Mouse (Mus musculus) myocyte (in vitro differentiated cells): Measurements from ENCODE around the gene Cipc. TPM values are rescaled to one million over a fixed set of nuclear protein-coding genes. Genes with fewer than 3 reads are reported as not detected.

Experiments
- H3K27me3 ChIP-seq: one replicate; pipeline ENCODE4 v1.6.1; 2011; ENCODE audit not compliant: control insufficient read depth, insufficient read depth, insufficient read length
- H3K36me3 ChIP-seq: one replicate; pipeline ENCODE4 v1.6.1; 2011; ENCODE audit not compliant: control insufficient read depth, insufficient read depth
- H3K4me2 ChIP-seq: one replicate; pipeline ENCODE4 v1.6.1; 2011; ENCODE audit warnings: low read depth, control low read depth
- H3K4me3 ChIP-seq: one replicate; pipeline ENCODE4 v1.5.1; 2011; ENCODE audit warnings: mild to moderate bottlenecking, control low read depth, moderate library complexity
- H3K79me2 ChIP-seq: one replicate; pipeline ENCODE4 v1.6.1; 2011; ENCODE audit not compliant: control insufficient read depth, insufficient read depth
- H3ac ChIP-seq: one replicate; pipeline ENCODE4 v1.6.1; 2011; ENCODE audit not compliant: control insufficient read depth, insufficient read length
- CEBPB ChIP-seq: IDR thresholded peaks from 2 replicates; pipeline ENCODE4 v1.6.1; 2011; ENCODE audit warnings: mild to moderate bottlenecking, moderate library complexity; ENCODE audit not compliant: poor library complexity, insufficient read depth, severe bottlenecking
- E2F4 ChIP-seq: IDR thresholded peaks from one replicate; pipeline ENCODE4 v1.6.1; 2011; ENCODE audit warnings: mild to moderate bottlenecking, control low read depth, moderate library complexity; ENCODE audit not compliant: insufficient read depth
- MAX ChIP-seq: IDR thresholded peaks from one replicate; pipeline ENCODE4 v1.6.1; 2011; ENCODE audit warnings: low read depth, mild to moderate bottlenecking, control low read depth
- MYOD1 ChIP-seq, 3 experiments: IDR thresholded peaks; one replicate each; pipeline ENCODE4 v1.6.1; 2011; ENCODE audit warnings: control low read depth in 2 of 3, low read depth in 2 of 3, mild to moderate bottlenecking in 2 of 3, moderate library complexity in 1 of 3; ENCODE audit not compliant: insufficient read length in 2 of 3, control insufficient read depth in 1 of 3
- MYOG ChIP-seq, 3 experiments: IDR thresholded peaks; one replicate each; pipeline ENCODE4 v1.6.1; 2011; ENCODE audit warnings: control low read depth in 2 of 3, low read depth in 2 of 3, mild to moderate bottlenecking in 2 of 3; ENCODE audit not compliant: insufficient read length in 2 of 3, control insufficient read depth in 1 of 3, insufficient read depth in 1 of 3
- POLR2A ChIP-seq: IDR thresholded peaks from one replicate; pipeline ENCODE4 v1.6.1; 2011; ENCODE audit warnings: low read depth, mild to moderate bottlenecking, control low read depth, moderate library complexity; ENCODE audit not compliant: insufficient read length
- POLR2AphosphoS2 ChIP-seq: IDR thresholded peaks from one replicate; pipeline ENCODE4 v1.6.1; 2011; ENCODE audit warnings: low read depth, control low read depth; ENCODE audit not compliant: insufficient read length
- REST ChIP-seq: IDR thresholded peaks from one replicate; pipeline ENCODE4 v1.6.1; 2011; ENCODE audit warnings: mild to moderate bottlenecking, control low read depth, moderate library complexity; ENCODE audit not compliant: insufficient read depth, insufficient read length
- SRF ChIP-seq: IDR thresholded peaks from one replicate; pipeline ENCODE4 v1.6.1; 2011; ENCODE audit warnings: low read depth; ENCODE audit not compliant: control insufficient read depth, insufficient read length
- TCF12 ChIP-seq: IDR thresholded peaks from one replicate; pipeline ENCODE4 v1.6.1; 2011; ENCODE audit warnings: mild to moderate bottlenecking, control low read depth; ENCODE audit not compliant: poor library complexity, insufficient read depth, severe bottlenecking
- TCF3 ChIP-seq: IDR thresholded peaks from one replicate; pipeline ENCODE4 v1.6.1; 2011; ENCODE audit warnings: low read depth, control low read depth; ENCODE audit not compliant: insufficient read length
- USF1 ChIP-seq: IDR thresholded peaks from one replicate; pipeline ENCODE4 v1.6.1; 2011; ENCODE audit warnings: low read depth, mild to moderate bottlenecking, control low read depth, moderate library complexity
- polyA plus RNA-seq: library from polyadenylated mRNA; unstranded; fragments of >200 nt; fragmentation: generic; extraction: Trizol; gene quantifications from one replicate; pipeline ENCODE4 v1.2.1, GENCODE M21; 2012; ENCODE audit warnings: missing spikeins

Gene Cipc
- polyA plus RNA-seq, 1 experiment = 14.7 TPM

DNA sequence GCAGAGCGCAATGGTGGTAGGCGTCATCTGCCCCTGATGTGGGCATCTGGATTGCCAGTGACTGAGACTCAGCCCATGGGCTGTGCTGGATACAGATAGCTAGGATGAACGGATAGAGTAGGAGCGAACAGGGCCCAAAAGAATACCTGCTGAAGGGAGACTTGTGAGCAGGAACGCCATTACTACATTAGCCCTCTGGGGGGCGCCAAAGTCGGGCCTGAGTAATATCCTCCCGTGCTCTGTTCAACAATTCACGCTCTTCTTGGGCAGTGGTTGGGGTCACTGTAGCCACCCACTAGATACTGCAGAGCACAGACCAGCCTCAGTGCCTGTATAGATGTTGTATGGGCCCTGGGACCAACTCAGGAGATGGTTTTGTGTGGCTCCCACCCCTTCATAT, 34.3 kb downstream of the Cipc start:
- TF ChIP-seq USF1 (no peak), MYOD1 (IDR thresholded peaks at IDR 0.05; ENCODE audit: control insufficient read depth in 1 of 3, insufficient read length in 2 of 3, low read depth in 2 of 3) (no peak), TCF12 (no peak), SRF (no peak), MAX (no peak), E2F4 (no peak), TCF3 (no peak), POLR2AphosphoS2 (no peak), CEBPB (no peak), MYOG (IDR thresholded peaks at IDR 0.05; ENCODE audit: control insufficient read depth in 1 of 3, insufficient read depth in 1 of 3, insufficient read length in 2 of 3, low read depth in 2 of 3) (no peak), POLR2A (no peak), REST (no peak)
- Histone ChIP-seq H3K79me2 (no peaks in the 10 kb centered on the region), H3K27me3 (peaks cover 33% of the 10 kb centered on the region), H3ac (no peak overlapping the region), H3K4me3 (no peak overlapping the region), H3K36me3 (no peaks in the 10 kb centered on the region), H3K4me2 (no peak overlapping the region)

DNA sequence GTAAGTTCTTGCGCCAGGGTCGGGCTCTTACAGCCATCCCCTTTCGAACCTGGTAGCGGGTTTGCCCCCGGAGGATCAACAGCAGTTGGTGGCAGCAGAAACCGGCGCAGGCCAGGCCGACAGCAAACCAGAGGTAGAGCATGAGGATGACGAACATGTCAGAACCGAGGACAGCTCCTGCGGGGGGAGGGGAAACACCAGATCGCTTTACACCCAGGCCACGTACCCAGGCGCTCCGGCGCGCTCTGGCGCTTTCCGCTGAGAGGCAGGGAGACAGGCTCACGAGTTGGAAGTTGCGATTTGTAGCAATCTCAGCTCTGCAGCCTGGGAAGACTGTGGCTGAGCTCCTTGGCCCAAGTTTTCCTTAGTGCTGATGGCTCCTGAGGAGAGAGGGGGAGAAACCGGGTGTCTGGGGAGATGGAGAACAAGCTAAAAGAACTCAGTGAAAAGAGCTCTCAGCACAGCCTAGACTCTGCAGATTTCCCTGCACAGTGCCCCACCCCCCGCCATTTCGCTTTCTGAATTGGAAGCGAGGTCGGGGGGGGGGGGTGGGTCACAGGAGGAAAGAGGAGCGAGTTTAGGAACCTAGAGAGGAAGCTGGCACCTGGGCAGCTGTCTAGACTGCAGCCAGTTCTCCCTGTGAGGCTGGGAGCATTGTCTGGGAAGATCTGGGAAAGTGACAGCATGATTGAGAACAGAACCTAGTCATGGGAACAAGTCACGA, 36.8 kb downstream of the Cipc start:
- H3K36me3 ChIP-seq = no peaks in the 10 kb centered on the region
- H3K4me2 ChIP-seq = no peak overlapping the region
- peaks cover 46% of the 10 kb centered on the region for H3K27me3 ChIP-seq
- peak; percentile 98 for TF ChIP-seq REST
- TF ChIP-seq SRF = no peak
- H3K79me2 ChIP-seq = no peaks in the 10 kb centered on the region
- H3ac ChIP-seq = no peak overlapping the region
- no peak overlapping the region for H3K4me3 ChIP-seq

DNA sequence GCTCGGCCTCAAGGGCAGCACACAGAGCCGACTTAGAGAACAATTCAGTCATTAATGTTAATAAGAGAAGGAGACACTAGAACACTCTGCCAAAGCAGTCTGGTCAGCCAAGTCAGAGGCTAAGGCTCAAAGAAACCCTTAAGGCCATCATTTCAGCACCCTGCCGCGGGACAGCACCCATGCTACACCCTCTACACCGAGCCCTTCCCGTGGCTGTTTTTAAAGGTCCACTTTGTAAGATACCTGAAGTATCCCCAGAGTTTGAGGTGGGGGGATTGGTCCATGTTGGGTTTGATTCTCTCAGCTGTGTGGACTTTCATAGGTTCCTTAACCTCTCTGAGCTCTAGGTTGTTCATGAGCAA, 37.3 kb downstream of the Cipc start:
- peaks cover 48% of the 10 kb centered on the region for H3K27me3 ChIP-seq
- no peak for TF ChIP-seq POLR2AphosphoS2
- peak; percentile 87 for TF ChIP-seq REST
- TF ChIP-seq MAX = peak; percentile 52
- H3K4me3 ChIP-seq = no peak overlapping the region
- H3K36me3 ChIP-seq = no peaks in the 10 kb centered on the region
- H3K4me2 ChIP-seq = no peak overlapping the region
- H3K79me2 ChIP-seq = no peaks in the 10 kb centered on the region
- H3ac ChIP-seq = no peak overlapping the region

DNA sequence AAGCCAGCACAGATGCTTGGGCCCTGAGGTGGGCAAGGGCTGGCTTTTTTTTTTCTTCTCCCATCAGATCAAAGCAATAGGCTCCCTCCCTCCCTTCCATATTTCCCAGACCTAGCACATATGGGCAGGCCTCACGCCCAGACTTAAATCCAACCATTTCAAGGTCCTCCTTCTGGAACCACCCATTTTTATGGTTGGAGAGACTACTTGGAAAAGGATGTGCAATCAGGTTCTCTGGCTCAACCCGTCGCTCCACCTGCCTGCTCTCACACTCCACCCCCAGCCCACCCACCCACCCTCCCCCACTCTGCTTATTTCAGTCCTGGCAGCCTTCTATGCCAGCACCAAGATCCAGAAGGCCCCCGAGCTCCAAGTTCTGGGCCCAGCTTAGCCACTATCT, 39.7 kb downstream of the Cipc start:
- TF ChIP-seq TCF3 = no peak
- no peak for TF ChIP-seq MYOD1 (IDR thresholded peaks at IDR 0.05; ENCODE audit: control insufficient read depth in 1 of 3, insufficient read length in 2 of 3, low read depth in 2 of 3)
- no peak for TF ChIP-seq MAX
- TF ChIP-seq TCF12 = no peak
- no peak for TF ChIP-seq REST
- TF ChIP-seq USF1 = no peak
- TF ChIP-seq POLR2A = no peak
- Histone ChIP-seq H3K36me3 (no peaks in the 10 kb centered on the region), H3K4me2 (no peak overlapping the region), H3K27me3 (peaks cover 48% of the 10 kb centered on the region), H3K79me2 (no peaks in the 10 kb centered on the region), H3ac (no peak overlapping the region), H3K4me3 (no peak overlapping the region)

DNA sequence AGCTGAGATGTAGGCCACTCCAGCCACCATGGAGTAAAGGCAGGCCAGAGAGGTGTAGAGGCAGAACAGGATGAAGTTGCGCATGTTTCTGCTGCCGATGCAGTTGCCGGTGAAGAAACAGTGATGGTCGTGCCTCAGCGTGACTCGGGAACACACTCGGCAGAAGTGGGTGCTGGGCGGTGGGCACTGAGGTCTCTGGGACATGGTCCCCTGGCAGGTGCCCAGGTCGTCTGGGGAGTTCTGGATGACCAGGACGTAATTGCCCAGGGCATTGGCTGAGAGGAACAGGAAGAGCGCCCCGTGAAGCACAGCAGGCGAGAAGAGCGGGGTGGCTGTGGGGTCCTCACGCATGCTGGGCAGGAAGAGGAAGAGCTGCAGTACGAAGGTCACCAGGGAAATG, 41.4 kb downstream of the Cipc start:
- Histone ChIP-seq H3K4me2 (no peak overlapping the region), H3K27me3 (peaks cover 56% of the 10 kb centered on the region), H3K79me2 (no peaks in the 10 kb centered on the region), H3ac (no peak overlapping the region), H3K36me3 (no peaks in the 10 kb centered on the region), H3K4me3 (no peak overlapping the region)
- no peak for TF ChIP-seq SRF
- no peak for TF ChIP-seq MAX
- TF ChIP-seq CEBPB = no peak
- TF ChIP-seq E2F4 = no peak
- no peak for TF ChIP-seq TCF12
- TF ChIP-seq POLR2A = no peak
- TF ChIP-seq TCF3 = no peak
- no peak for TF ChIP-seq POLR2AphosphoS2
- TF ChIP-seq MYOD1 (IDR thresholded peaks at IDR 0.05; ENCODE audit: control insufficient read depth in 1 of 3, insufficient read length in 2 of 3, low read depth in 2 of 3) = no peak
- TF ChIP-seq MYOG (IDR thresholded peaks at IDR 0.05; ENCODE audit: control insufficient read depth in 1 of 3, insufficient read depth in 1 of 3, insufficient read length in 2 of 3, low read depth in 2 of 3) = no peak
- TF ChIP-seq USF1 = no peak
- no peak for TF ChIP-seq REST
